Mouse (Mus musculus): ENCODE measurements around the gene C2cd2l. TPM values are rescaled to one million over a fixed set of nuclear protein-coding genes. Genes with fewer than 3 reads are reported as not detected.

The C2cd2l gene
- polyA plus RNA-seq, 1 experiment from 2014 or later: 6.7 TPM

- Histone ChIP-seq H3K4me3 (replicated peaks; ENCODE audit: low read length) (peak within 1 kb of the TSS; percentile 67), H3K36me3 (ENCODE audit: control insufficient read depth, insufficient read depth, low read length) (peaks cover 4% of the 10 kb centered on the region; the same call in 1 of the 2 replicates), H3K9me3 (replicated peaks; ENCODE audit: control insufficient read depth, low read length) (peaks cover 9% of the 10 kb centered on the region; the same call in 1 of the 2 replicates), H3K27me3 (ENCODE audit: control insufficient read depth, insufficient read depth, low read length) (0 out of 2 replicates have a peak, but pooled peaks cover 5% of the 10 kb centered on the region), H3K27ac (ENCODE audit: low read length) (no peak within 1 kb of the TSS; the same call in 1 of the 2 replicates), H3K4me1 (ENCODE audit: control insufficient read depth, insufficient read depth, low read length) (peaks cover 23% of the 10 kb centered on the region), H3K9ac (ENCODE audit: low read length) (peak within 1 kb of the TSS; percentile 81), H3K4me2 (ENCODE audit: low read depth, low read length) (peak within 1 kb of the TSS; percentile 93)
- 1% methylated on average over 38 of the region's 38 CpGs for WGBS
- ATAC-seq (ENCODE audit: insufficient read depth, low FRiP score): peak; percentile 44; the same call in 1 of the 2 replicates
Observed at GRCm38 (mm10) chr9:44288076-44288958, 31.8 kb downstream of the C2cd2l start, which contains the start of gene Abcg4. Gene Abcg4, minus strand, starts transcription at chr9:44288615.

DNA sequence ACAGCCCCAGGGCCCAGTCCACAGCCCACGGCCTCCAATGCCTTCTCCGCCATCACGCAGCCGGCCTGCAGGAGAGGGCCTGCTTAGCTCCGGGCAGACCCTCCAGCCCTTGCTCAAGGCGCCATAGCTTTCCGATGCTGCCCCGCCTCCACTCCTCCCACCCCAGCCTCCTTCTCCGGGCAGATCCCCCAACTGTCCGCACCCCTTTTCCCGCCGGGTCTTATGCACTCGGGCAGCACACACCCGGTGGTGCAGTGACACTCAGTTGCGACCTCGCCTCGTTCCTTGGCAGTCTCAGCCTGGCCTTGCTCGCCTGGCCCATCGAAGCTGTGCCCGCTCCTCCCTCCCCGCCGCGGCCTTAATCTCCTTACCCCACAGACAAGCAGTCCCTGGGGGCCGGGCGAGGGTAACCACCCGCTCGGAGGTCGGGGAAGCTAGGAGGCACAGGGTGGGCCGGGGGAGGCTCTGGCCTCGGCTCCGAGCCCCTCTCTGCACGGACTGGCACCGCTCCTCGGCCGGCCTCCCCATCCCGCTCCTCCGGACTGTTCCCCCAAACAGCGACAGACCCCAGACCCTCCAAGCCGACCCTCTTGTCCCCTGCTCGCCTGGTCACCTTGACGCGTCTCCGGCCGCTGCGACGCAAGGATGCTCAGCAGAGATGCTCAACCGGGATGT lies 32.5 kb downstream of the C2cd2l start:
- H3K9ac ChIP-seq (ENCODE audit: low read length): peak overlapping the region; percentile 81
- peaks cover 23% of the 10 kb centered on the region for H3K4me1 ChIP-seq (ENCODE audit: control insufficient read depth, insufficient read depth, low read length)
- H3K4me2 ChIP-seq (ENCODE audit: low read depth, low read length): peak overlapping the region; percentile 93
- peak overlapping the region; percentile 67 for H3K4me3 ChIP-seq (replicated peaks; ENCODE audit: low read length)
- 0 out of 2 replicates have a peak, but pooled peaks cover 5% of the 10 kb centered on the region for H3K27me3 ChIP-seq (ENCODE audit: control insufficient read depth, insufficient read depth, low read length)
- H3K9me3 ChIP-seq (replicated peaks; ENCODE audit: control insufficient read depth, low read length): peaks cover 9% of the 10 kb centered on the region; the same call in 1 of the 2 replicates
- peak; percentile 59 for ATAC-seq (ENCODE audit: insufficient read depth, low FRiP score)
- no peaks in the 10 kb centered on the region; the same call in 1 of the 2 replicates for H3K36me3 ChIP-seq (ENCODE audit: control insufficient read depth, insufficient read depth, low read length)
- H3K27ac ChIP-seq (ENCODE audit: low read length): no peak overlapping the region; the same call in 1 of the 2 replicates
- WGBS: under 1% methylated on average over 47 of the region's 47 CpGs

DNA sequence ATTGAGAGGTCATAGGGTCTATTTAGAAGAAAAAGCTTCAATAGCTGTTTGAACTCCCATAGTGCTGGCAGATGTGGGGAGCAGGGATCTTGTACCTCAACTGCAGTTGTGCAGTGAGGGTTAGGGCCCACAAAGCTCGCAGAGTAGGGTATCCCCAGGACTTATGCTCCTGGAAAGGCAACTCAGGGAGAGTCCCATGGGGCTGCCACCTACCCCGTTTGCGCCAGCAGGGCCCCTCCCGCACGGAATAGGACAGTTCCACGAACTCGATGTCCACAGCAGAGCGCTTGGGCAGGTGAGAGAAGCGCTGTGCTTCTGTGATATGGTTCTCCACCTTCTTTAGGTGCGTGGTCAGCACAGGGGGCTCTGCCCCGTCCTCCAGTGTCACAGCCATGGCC lies 33.1 kb downstream of the C2cd2l start:
- Histone ChIP-seq H3K4me1 (ENCODE audit: control insufficient read depth, insufficient read depth, low read length) (peaks cover 23% of the 10 kb centered on the region), H3K4me3 (replicated peaks; ENCODE audit: low read length) (peak overlapping the region; percentile 67), H3K36me3 (ENCODE audit: control insufficient read depth, insufficient read depth, low read length) (no peaks in the 10 kb centered on the region; the same call in 1 of the 2 replicates), H3K27ac (ENCODE audit: low read length) (no peak overlapping the region), H3K27me3 (ENCODE audit: control insufficient read depth, insufficient read depth, low read length) (0 out of 2 replicates have a peak, but pooled peaks cover 5% of the 10 kb centered on the region), H3K4me2 (ENCODE audit: low read depth, low read length) (peak overlapping the region; percentile 93), H3K9me3 (replicated peaks; ENCODE audit: control insufficient read depth, low read length) (peaks cover 9% of the 10 kb centered on the region; the same call in 1 of the 2 replicates), H3K9ac (ENCODE audit: low read length) (peak overlapping the region; percentile 81)
- ATAC-seq (ENCODE audit: insufficient read depth, low FRiP score): no peak; the same call in 1 of the 2 replicates
- WGBS: 14% methylated on average over 11 of the region's 11 CpGs

DNA sequence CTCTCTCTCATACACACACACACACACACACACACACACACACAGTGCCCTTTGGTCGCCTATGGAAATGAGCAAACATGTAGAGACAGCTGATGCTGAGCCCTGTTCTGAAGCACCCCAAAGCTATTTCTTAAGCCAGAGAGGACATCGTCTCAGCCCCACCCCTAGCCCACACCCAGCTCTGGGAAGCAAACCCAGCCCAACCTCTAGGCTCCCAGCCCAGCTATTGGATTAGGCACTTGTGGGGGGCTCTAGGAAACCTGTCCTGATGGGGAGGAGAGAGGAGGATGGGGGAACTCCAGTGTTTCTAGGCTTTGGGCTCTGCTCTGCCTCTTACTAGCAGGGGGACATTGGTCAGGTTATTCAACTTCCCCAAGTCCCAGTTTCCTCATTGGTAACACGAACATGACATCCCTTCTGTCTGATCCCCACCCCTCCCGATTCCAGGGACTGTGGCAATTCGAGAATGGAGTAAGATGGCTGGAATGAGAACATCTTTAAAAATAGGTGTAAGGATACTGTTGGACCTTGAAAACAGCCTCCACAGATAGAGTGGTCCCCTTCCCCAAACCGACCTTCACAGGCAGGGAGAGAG lies 33.7 kb downstream of the C2cd2l start:
- Histone ChIP-seq H3K9ac (ENCODE audit: low read length) (no peak overlapping the region), H3K4me3 (replicated peaks; ENCODE audit: low read length) (no peak overlapping the region), H3K36me3 (ENCODE audit: control insufficient read depth, insufficient read depth, low read length) (no peaks in the 10 kb centered on the region; the same call in 1 of the 2 replicates), H3K27ac (ENCODE audit: low read length) (no peak overlapping the region), H3K27me3 (ENCODE audit: control insufficient read depth, insufficient read depth, low read length) (0 out of 2 replicates have a peak, but pooled peaks cover 5% of the 10 kb centered on the region), H3K4me2 (ENCODE audit: low read depth, low read length) (peak overlapping the region; percentile 93; the same call in 1 of the 2 replicates), H3K9me3 (replicated peaks; ENCODE audit: control insufficient read depth, low read length) (peaks cover 9% of the 10 kb centered on the region; the same call in 1 of the 2 replicates), H3K4me1 (ENCODE audit: control insufficient read depth, insufficient read depth, low read length) (peaks cover 23% of the 10 kb centered on the region)
- WGBS: 20% methylated on average over 6 of the region's 6 CpGs
- no peak for ATAC-seq (ENCODE audit: insufficient read depth, low FRiP score)

DNA sequence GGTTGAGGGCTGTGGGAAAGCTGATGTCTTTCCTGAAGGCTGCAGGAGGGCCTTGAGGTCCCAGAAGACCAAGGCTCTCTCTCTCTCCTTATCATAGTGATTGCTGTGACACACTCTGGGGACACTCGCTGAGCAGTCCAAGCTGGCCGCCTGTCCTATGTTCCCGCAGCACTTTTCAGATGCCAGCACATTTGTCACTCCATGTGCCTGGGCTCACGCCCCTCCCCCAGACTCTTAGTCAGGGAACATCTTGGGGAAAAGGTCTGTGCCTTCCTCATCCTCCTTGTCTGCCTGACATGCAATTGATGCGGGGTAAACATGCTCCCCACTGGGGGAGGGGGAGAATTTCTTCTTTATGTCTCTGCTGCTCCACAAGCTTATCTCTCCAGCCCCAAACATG lies 36.9 kb downstream of the C2cd2l start:
- Histone ChIP-seq H3K4me3 (replicated peaks; ENCODE audit: low read length) (no peak overlapping the region), H3K36me3 (ENCODE audit: control insufficient read depth, insufficient read depth, low read length) (no peaks in the 10 kb centered on the region), H3K9me3 (replicated peaks; ENCODE audit: control insufficient read depth, low read length) (no peaks in the 10 kb centered on the region), H3K9ac (ENCODE audit: low read length) (no peak overlapping the region), H3K27me3 (ENCODE audit: control insufficient read depth, insufficient read depth, low read length) (0 out of 2 replicates have a peak, but pooled peaks cover 5% of the 10 kb centered on the region), H3K27ac (ENCODE audit: low read length) (no peak overlapping the region), H3K4me2 (ENCODE audit: low read depth, low read length) (no peak overlapping the region), H3K4me1 (ENCODE audit: control insufficient read depth, insufficient read depth, low read length) (peaks cover 15% of the 10 kb centered on the region)
- 63% methylated on average over 5 of the region's 5 CpGs for whole genome bisulfite sequencing
- ATAC-seq (ENCODE audit: insufficient read depth, low FRiP score): no peak

- Histone ChIP-seq H3K36me3 (ENCODE audit: control insufficient read depth, insufficient read depth, low read length) (no peaks in the 10 kb centered on the region), H3K9me3 (replicated peaks; ENCODE audit: control insufficient read depth, low read length) (no peaks in the 10 kb centered on the region), H3K27me3 (ENCODE audit: control insufficient read depth, insufficient read depth, low read length) (no peaks in the 10 kb centered on the region), H3K27ac (ENCODE audit: low read length) (no peak overlapping the region), H3K4me3 (replicated peaks; ENCODE audit: low read length) (no peak overlapping the region), H3K4me1 (ENCODE audit: control insufficient read depth, insufficient read depth, low read length) (peaks cover 10% of the 10 kb centered on the region; the same call in 1 of the 2 replicates), H3K9ac (ENCODE audit: low read length) (no peak overlapping the region), H3K4me2 (ENCODE audit: low read depth, low read length) (no peak overlapping the region)
- WGBS: 73% methylated on average over 4 of the region's 4 CpGs
- ATAC-seq (ENCODE audit: insufficient read depth, low FRiP score): no peak
Observed at GRCm38 (mm10) chr9:44269973-44270372, 50.1 kb downstream of the C2cd2l start.

- H3K9ac ChIP-seq (ENCODE audit: low read length): no peak overlapping the region
- no peak overlapping the region for H3K4me2 ChIP-seq (ENCODE audit: low read depth, low read length)
- no peak for ATAC-seq (ENCODE audit: insufficient read depth, low FRiP score)
- no peak overlapping the region for H3K4me3 ChIP-seq (replicated peaks; ENCODE audit: low read length)
- H3K4me1 ChIP-seq (ENCODE audit: control insufficient read depth, insufficient read depth, low read length): peaks cover 10% of the 10 kb centered on the region; the same call in 1 of the 2 replicates
- H3K9me3 ChIP-seq (replicated peaks; ENCODE audit: control insufficient read depth, low read length): no peaks in the 10 kb centered on the region
- 81% methylated on average over 3 of the region's 3 CpGs for WGBS
- no peaks in the 10 kb centered on the region for H3K36me3 ChIP-seq (ENCODE audit: control insufficient read depth, insufficient read depth, low read length)
- no peaks in the 10 kb centered on the region for H3K27me3 ChIP-seq (ENCODE audit: control insufficient read depth, insufficient read depth, low read length)
- no peak overlapping the region; the same call in 1 of the 2 replicates for H3K27ac ChIP-seq (ENCODE audit: low read length)
Observed at GRCm38 (mm10) chr9:44269077-44269476, 51.0 kb downstream of the C2cd2l start.

GRCm38 (mm10) chr9:44268432-44268831 lies 51.7 kb downstream of the C2cd2l start, which contains the start of gene Nlrx1:
Gene Nlrx1, minus strand, starts transcription at chr9:44268599.
- WGBS: 59% methylated on average over 6 of the region's 6 CpGs
- peak; percentile 29; the same call in 1 of the 2 replicates for ATAC-seq (ENCODE audit: insufficient read depth, low FRiP score)

More at GRCm38 (mm10) chr9:44268432-44268831, 51.7 kb downstream of the C2cd2l start, which contains the start of gene Nlrx1:
- Histone ChIP-seq H3K27ac (ENCODE audit: low read length) (peak within 1 kb of the TSS; percentile 94), H3K4me2 (ENCODE audit: low read depth, low read length) (peak within 1 kb of the TSS; percentile 76), H3K27me3 (ENCODE audit: control insufficient read depth, insufficient read depth, low read length) (no peaks in the 10 kb centered on the region), H3K4me1 (ENCODE audit: control insufficient read depth, insufficient read depth, low read length) (peaks cover 10% of the 10 kb centered on the region; the same call in 1 of the 2 replicates), H3K9ac (ENCODE audit: low read length) (peak within 1 kb of the TSS; percentile 94), H3K4me3 (replicated peaks; ENCODE audit: low read length) (peak within 1 kb of the TSS; percentile 58), H3K36me3 (ENCODE audit: control insufficient read depth, insufficient read depth, low read length) (no peaks in the 10 kb centered on the region), H3K9me3 (replicated peaks; ENCODE audit: control insufficient read depth, low read length) (no peaks in the 10 kb centered on the region)

Data from stomach, embryonic 16.5 days (tissue).